Mouse (Mus musculus) megakaryocyte, embryonic 14.5 days (primary cell): ENCODE measurements around the gene Vav2. TPM values are rescaled to one million over a fixed set of nuclear protein-coding genes. Genes with fewer than 3 reads are reported as not detected.

Source experiments
- H3K27me3 ChIP-seq: replicated peaks from 2 replicates; pipeline ENCODE3; 2012; ENCODE audit warnings: inconsistent platforms
- H3K36me3 ChIP-seq: replicated peaks from 2 replicates; pipeline ENCODE3; 2012; ENCODE audit warnings: low read length, inconsistent platforms, mixed read lengths
- H3K4me1 ChIP-seq: 2 replicates; pipeline ENCODE4 v1.6.1; 2012; ENCODE audit warnings: inconsistent platforms
- H3K4me3 ChIP-seq: replicated peaks from 2 replicates; pipeline ENCODE3; 2012; ENCODE audit warnings: moderate library complexity, mild to moderate bottlenecking, inconsistent platforms
- H3K9me3 ChIP-seq: 2 replicates; pipeline ENCODE4 v1.6.1; 2012; ENCODE audit warnings: inconsistent platforms
- FLI1 ChIP-seq: IDR thresholded peaks from 2 replicates; pipeline ENCODE4 v1.6.1; 2012; ENCODE audit warnings: low read length, inconsistent platforms, mixed read lengths
- GATA1 ChIP-seq: IDR thresholded peaks from 3 replicates; pipeline ENCODE4 v1.6.1; 2012; ENCODE audit warnings: mixed read lengths, low read length, inconsistent platforms, borderline replicate concordance
- polyA plus RNA-seq: library from polyadenylated mRNA; stranded (reverse); fragments of >175 nt; gene quantifications from 2 replicates; pipeline ENCODE4 v1.2.3, GENCODE M21; 2012; ENCODE audit warnings: low replicate concordance; ENCODE audit not compliant: insufficient read depth

Gene Vav2
- polyA plus RNA-seq, 1 experiment, result 5.5 TPM

DNA sequence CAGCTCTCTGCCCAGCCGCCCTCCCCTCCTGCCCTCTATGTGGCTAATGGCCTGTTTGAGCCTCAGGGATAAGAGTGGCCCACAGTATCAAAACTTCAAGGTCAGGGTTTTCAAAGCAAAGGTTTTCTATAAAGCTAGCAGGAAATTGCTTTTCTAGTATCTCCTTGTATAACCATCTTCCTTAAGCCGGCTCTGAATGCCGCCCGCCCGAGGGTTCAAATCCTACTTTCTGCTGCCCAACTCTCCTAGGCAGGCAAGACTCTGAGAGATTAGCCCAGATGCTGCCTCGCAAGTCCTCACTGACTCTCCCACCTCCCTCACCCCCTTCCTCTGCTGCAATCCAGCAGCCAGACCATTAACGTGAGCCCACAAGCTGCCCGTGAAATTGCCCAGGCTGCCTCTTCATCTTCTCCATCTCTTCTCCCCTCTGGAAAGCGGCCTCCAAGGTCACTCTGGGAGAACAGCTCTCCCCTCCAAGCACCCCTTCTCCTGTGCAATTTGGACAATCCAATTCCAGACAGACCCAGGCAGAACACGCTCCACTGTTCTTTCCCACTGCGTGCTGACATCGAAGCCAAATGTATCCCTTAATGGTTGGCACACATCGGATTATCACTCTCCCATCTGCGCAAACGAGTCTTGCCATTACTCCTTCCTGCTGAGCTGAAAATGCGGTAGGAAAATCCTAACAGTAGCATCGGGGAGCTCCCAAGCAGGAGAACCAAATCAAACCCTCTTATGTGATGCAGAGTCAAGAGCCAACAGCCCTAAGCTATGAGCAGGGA lies 30.0 kb downstream of the Vav2 start:
- no peak for TF ChIP-seq GATA1
- TF ChIP-seq FLI1, result no peak
- Histone ChIP-seq H3K9me3 (peaks cover 23% of the 10 kb centered on the region), H3K4me1 (peaks cover 2% of the 10 kb centered on the region; the same call in 1 of the 2 replicates), H3K4me3 (no peak overlapping the region), H3K36me3 (no peaks in the 10 kb centered on the region), H3K27me3 (peaks cover 37% of the 10 kb centered on the region)

DNA sequence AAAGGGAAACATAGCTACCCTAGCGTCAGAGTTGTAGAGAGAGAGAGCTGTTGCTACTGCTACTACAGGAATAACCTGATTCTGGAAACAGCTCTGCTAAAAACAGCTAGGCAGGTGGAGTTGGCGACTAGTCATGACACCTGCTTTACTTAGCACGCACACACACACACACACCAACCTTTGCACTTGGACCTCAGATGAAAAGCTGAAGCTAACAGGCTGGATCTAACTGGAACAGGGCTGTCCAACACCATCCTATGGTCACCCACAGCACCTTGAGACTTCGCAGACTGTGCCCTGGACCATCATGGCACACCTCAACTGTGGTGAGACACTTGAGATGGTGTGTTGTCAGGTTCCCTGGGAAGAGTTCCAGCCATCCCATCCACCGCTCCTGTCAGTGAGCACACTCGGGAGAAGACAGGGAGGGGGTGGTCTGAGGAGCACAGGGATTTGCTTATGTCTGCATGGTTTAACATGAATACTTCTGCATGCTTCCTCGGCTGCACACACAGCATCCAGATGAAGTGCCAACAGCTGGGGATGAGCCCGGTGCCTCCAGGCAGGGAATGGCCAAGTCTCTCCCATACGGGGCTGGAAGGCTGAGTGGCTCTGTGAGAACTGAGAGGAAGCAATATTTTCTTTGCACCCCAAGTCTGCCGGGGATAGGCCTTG lies 32.5 kb downstream of the Vav2 start:
- H3K4me3 ChIP-seq, result no peak overlapping the region
- peaks cover 41% of the 10 kb centered on the region for H3K27me3 ChIP-seq
- H3K9me3 ChIP-seq, result peaks cover 8% of the 10 kb centered on the region
- TF ChIP-seq FLI1, result no peak
- no peak for TF ChIP-seq GATA1
- H3K36me3 ChIP-seq, result no peaks in the 10 kb centered on the region
- H3K4me1 ChIP-seq, result peaks cover 20% of the 10 kb centered on the region

GRCm38 (mm10) chr2:27392278-27392677 lies 34.6 kb downstream of the Vav2 start:
- Histone ChIP-seq H3K27me3 (peaks cover 46% of the 10 kb centered on the region), H3K9me3 (peaks cover 5% of the 10 kb centered on the region), H3K4me3 (no peak overlapping the region), H3K4me1 (peaks cover 20% of the 10 kb centered on the region), H3K36me3 (no peaks in the 10 kb centered on the region)
- TF ChIP-seq FLI1 (no peak), GATA1 (no peak)

- no peak overlapping the region for H3K4me3 ChIP-seq
- H3K36me3 ChIP-seq, result no peaks in the 10 kb centered on the region
- peaks cover 37% of the 10 kb centered on the region for H3K27me3 ChIP-seq
- H3K9me3 ChIP-seq, result peaks cover 13% of the 10 kb centered on the region
- no peak for TF ChIP-seq FLI1
- H3K4me1 ChIP-seq, result peaks cover 20% of the 10 kb centered on the region
These were observed 36.1 kb downstream of the Vav2 start for GRCm38 (mm10) chr2:27390775-27391174.

- H3K27me3 ChIP-seq, result peaks cover 36% of the 10 kb centered on the region
- peaks cover 13% of the 10 kb centered on the region for H3K9me3 ChIP-seq
- no peaks in the 10 kb centered on the region for H3K36me3 ChIP-seq
- H3K4me3 ChIP-seq, result no peak overlapping the region
- peaks cover 18% of the 10 kb centered on the region for H3K4me1 ChIP-seq
- no peak for TF ChIP-seq GATA1
- no peak for TF ChIP-seq FLI1
These were observed 36.5 kb downstream of the Vav2 start for GRCm38 (mm10) chr2:27390325-27390724.

GRCm38 (mm10) chr2:27389272-27390162 lies 37.3 kb downstream of the Vav2 start:
- Histone ChIP-seq H3K4me3 (peak overlapping the region; percentile 38), H3K4me1 (peaks cover 18% of the 10 kb centered on the region)
- TF ChIP-seq GATA1, result no peak

GRCm38 (mm10) chr2:27387209-27387608 lies 39.6 kb downstream of the Vav2 start:
- H3K36me3 ChIP-seq, result no peaks in the 10 kb centered on the region
- peaks cover 18% of the 10 kb centered on the region for H3K4me1 ChIP-seq
- peaks cover 16% of the 10 kb centered on the region for H3K27me3 ChIP-seq
- TF ChIP-seq GATA1, result no peak
- no peak for TF ChIP-seq FLI1
- H3K4me3 ChIP-seq, result no peak overlapping the region
- H3K9me3 ChIP-seq, result peaks cover 13% of the 10 kb centered on the region

More at GRCm38 (mm10) chr2:27389272-27390162, 37.3 kb downstream of the Vav2 start:
- Histone ChIP-seq H3K9me3 (peaks cover 13% of the 10 kb centered on the region), H3K36me3 (no peaks in the 10 kb centered on the region), H3K27me3 (peaks cover 30% of the 10 kb centered on the region)

DNA sequence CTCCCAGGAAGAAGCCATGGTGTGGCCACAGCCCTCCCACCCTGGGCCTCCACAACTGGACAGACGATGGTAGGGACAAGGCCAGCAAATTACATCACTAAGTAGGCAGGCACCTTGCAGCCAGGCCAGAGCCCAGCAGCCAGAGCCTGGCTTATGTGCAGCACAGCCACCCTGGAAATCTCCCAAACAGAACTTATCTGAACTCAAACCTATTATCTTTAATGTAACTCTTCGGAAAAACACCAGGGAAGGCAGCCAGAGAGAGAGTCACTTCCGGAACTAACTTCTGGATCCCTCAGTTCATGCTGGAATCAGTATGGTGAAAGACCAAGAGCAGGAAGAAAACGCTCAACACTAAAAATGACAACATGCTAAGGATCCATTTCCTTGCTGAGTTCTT lies 45.1 kb downstream of the Vav2 start:
- H3K4me3 ChIP-seq, result no peak overlapping the region
- H3K36me3 ChIP-seq, result no peaks in the 10 kb centered on the region
- H3K9me3 ChIP-seq, result peaks cover 2% of the 10 kb centered on the region
- TF ChIP-seq GATA1, result no peak
- no peak for TF ChIP-seq FLI1
- peaks cover 11% of the 10 kb centered on the region for H3K4me1 ChIP-seq
- peaks cover 19% of the 10 kb centered on the region for H3K27me3 ChIP-seq

DNA sequence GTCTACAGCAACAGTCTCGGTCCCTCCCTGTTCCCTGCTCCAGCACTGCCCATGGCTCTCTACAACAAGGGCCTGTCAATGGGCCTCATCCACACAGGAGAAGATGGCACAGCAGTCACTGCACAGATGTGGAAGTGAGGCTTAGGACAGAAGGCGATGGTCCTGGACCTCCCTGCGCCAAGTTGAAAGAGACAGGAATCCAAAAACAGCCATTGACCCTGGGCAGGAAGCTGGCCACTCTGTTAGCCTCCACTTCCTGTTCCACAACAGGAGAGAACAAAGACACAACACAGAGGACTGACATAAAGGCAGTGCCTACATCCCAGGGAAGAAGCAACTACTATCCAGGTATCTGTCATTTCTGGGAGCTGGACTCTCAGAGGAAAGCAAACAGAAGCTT lies 45.6 kb downstream of the Vav2 start:
- Histone ChIP-seq H3K4me3 (no peak overlapping the region), H3K9me3 (no peaks in the 10 kb centered on the region), H3K27me3 (peaks cover 21% of the 10 kb centered on the region), H3K4me1 (peaks cover 16% of the 10 kb centered on the region), H3K36me3 (no peaks in the 10 kb centered on the region)
- no peak for TF ChIP-seq FLI1
- no peak for TF ChIP-seq GATA1
